ENCODE assay signal across 8 mouse cellular contexts in genomic region chr10:94462386-94463064, GRCm38 (mm10).
DNase-seq lines count a peak whose midpoint lies in the region; ATAC-seq lines count a peak whose summit lies in the region.

No protein-coding gene starts in this region.

- peak overlapping the region; percentile 56 for H3K27ac ChIP-seq in heart, embryonic 15.5 days
- H3K27ac ChIP-seq in hindbrain, embryonic 10.5 days = no peak overlapping the region
- H3K27ac ChIP-seq in midbrain, embryonic 11.5 days (ENCODE audit: low read depth, low read length) = no peak overlapping the region

- 28% methylated on average over 15 of the region's 15 CpGs for WGBS in heart, embryonic 15.5 days
- WGBS in hindbrain, embryonic 10.5 days = 59% methylated on average over 15 of the region's 15 CpGs
- 65% methylated on average over 15 of the region's 15 CpGs for WGBS in midbrain, embryonic 11.5 days

- H3K9me3 ChIP-seq in heart, embryonic 15.5 days (replicated peaks) = no peaks in the 10 kb centered on the region
- no peaks in the 10 kb centered on the region for H3K9me3 ChIP-seq in hindbrain, embryonic 10.5 days
- no peaks in the 10 kb centered on the region; the same call in 1 of the 2 replicates for H3K9me3 ChIP-seq in midbrain, embryonic 11.5 days (ENCODE audit: control insufficient read depth, low read length)

- peaks cover 39% of the 10 kb centered on the region for H3K4me1 ChIP-seq in heart, embryonic 15.5 days (replicated peaks)
- H3K4me1 ChIP-seq in hindbrain, embryonic 10.5 days (replicated peaks) = peaks cover 21% of the 10 kb centered on the region
- H3K4me1 ChIP-seq in midbrain, embryonic 11.5 days (ENCODE audit: control insufficient read depth, insufficient read depth, low read length) = peaks cover 2% of the 10 kb centered on the region; the same call in 1 of the 2 replicates

- no peak overlapping the region for H3K4me3 ChIP-seq in heart, embryonic 15.5 days
- H3K4me3 ChIP-seq in hindbrain, embryonic 10.5 days = no peak overlapping the region
- H3K4me3 ChIP-seq in midbrain, embryonic 11.5 days (ENCODE audit: low read depth, low read length) = no peak overlapping the region

- ATAC-seq in heart, embryonic 15.5 days (replicated peaks; ENCODE audit: insufficient number of reproducible peaks, insufficient read depth, low FRiP score, low read depth) = peak; percentile 72
- no peak for ATAC-seq in midbrain, embryonic 11.5 days (ENCODE audit: low FRiP score)

- peak; percentile 85 for DNase-seq in Muller cell, postnatal 12 days (ENCODE audit: inconsistent ontology term)
- DNase-seq in adrenal gland, adult 2 months = peak; percentile 80
- peak; percentile 93 for DNase-seq in lung, adult 18-20 months
- peak; percentile 86 for DNase-seq in urinary bladder, postnatal 14 days (ENCODE audit: low spot score)
- DNase-seq in hindbrain, embryonic 10.5 days (ENCODE audit: low spot score) = no peak
- DNase-seq in T-cell, adult 2 months (ENCODE audit: low spot score) = no peak
- DNase-seq in midbrain, embryonic 11.5 days (ENCODE audit: low spot score, missing footprints) = no peak

- H3K36me3 ChIP-seq in heart, embryonic 15.5 days = no peaks in the 10 kb centered on the region
- no peaks in the 10 kb centered on the region for H3K36me3 ChIP-seq in hindbrain, embryonic 10.5 days
- H3K36me3 ChIP-seq in midbrain, embryonic 11.5 days (ENCODE audit: control insufficient read depth, insufficient read depth, low read length) = no peaks in the 10 kb centered on the region

- no peak overlapping the region for H3K9ac ChIP-seq in heart, embryonic 15.5 days
- H3K9ac ChIP-seq in midbrain, embryonic 11.5 days (ENCODE audit: low read length) = no peak overlapping the region

- H3K27me3 ChIP-seq in heart, embryonic 15.5 days = no peaks in the 10 kb centered on the region
- no peaks in the 10 kb centered on the region for H3K27me3 ChIP-seq in hindbrain, embryonic 10.5 days (ENCODE audit: insufficient read depth, poor library complexity, severe bottlenecking)
- H3K27me3 ChIP-seq in midbrain, embryonic 11.5 days (ENCODE audit: control insufficient read depth, insufficient read depth, low read length) = no peaks in the 10 kb centered on the region

- H3K4me2 ChIP-seq in heart, embryonic 15.5 days = no peak overlapping the region
- H3K4me2 ChIP-seq in midbrain, embryonic 11.5 days = no peak overlapping the region

Comparison
In these comparisons a context has a peak if more than half of its experiments do, and no peak if none do; other contexts are left out.
1. DNase-seq: peak in Muller cell, postnatal 12 days (single experiment), adrenal gland, adult 2 months (single experiment), lung, adult 18-20 months (2 of 2) and urinary bladder, postnatal 14 days (single experiment); none in hindbrain, embryonic 10.5 days (single experiment), T-cell, adult 2 months (single experiment) and midbrain, embryonic 11.5 days (single experiment).